Mouse (Mus musculus) ovary, postnatal 10 days (tissue): ENCODE data around the gene Gorasp1.

ENCODE experiments used
- DNase-seq: peaks from one replicate; pipeline ENCODE4 v3.0.0; 2022; ENCODE audit warnings: low spot score

Gorasp1 gene

GRCm38 (mm10) chr9:119925729-119926128, 11.6 kb downstream of the Gorasp1 start:
- DNase-seq: no peak

DNA sequence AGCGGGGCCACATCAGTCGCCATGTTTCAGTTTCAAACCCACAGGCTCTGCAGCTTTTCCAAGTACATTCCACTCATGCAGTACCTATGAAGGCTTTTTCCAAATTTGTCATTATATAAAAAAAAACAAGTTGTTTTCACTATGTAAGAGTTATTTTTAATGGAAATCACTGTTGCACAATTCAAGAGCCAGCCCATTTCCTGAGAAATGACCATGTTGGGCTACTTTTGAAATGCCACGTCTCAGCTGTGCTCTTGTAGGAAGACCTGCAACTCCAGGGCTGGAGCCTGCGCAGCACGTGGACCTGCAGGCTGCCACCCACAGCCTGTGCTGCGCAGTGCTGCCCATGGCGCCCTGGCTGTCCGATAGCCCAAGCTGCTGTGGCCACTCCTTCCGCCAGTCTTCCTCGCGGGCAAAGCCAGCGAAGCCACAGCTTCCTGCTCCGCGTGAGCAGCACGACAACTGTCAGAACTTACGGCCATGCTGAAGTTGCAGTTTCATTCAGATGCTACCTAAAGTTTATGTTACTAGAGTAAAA, 12.2 kb downstream of the Gorasp1 start:
- DNase-seq: no peak

DNA sequence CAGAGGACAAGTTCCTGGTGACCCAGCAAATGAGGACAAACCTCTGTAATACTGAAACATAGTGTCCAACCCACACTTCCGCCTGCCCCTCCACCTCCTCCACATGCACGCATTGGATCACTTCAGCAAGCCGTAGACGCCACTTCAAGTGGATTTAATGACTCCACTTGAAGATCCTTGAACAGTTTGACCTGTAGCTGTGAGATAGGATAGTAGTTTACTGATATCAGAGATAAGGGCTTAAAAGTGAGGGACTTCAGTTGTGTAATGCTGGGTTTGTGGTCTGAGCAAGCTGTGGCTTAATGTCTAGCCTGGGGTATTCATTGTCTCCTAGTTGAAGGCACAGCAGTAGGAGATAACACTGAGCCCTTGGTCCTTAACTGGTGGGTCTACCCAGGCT, 13.9 kb downstream of the Gorasp1 start:
- DNase-seq: no peak

DNA sequence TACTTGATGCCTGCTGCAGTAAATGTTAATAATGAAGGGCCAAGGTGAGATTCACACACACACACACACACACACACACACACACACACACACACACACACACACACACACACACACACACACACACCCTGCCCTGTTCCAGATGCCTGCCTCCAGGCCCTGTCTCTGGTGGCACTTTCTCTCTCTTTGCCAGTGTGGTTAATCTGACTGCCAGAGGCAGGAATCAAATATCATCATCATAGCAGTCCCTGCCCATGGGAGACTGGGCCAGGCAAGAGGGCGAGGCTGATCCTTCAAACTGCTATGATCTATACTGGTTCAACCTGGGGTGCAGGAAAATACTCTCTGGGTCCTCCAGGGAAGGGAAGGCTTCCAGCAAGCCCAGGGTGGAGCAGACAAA, 17.5 kb downstream of the Gorasp1 start:
- DNase-seq: no peak

- no peak for DNase-seq
Observed at GRCm38 (mm10) chr9:119913087-119913838, 24.1 kb downstream of the Gorasp1 start.

DNA sequence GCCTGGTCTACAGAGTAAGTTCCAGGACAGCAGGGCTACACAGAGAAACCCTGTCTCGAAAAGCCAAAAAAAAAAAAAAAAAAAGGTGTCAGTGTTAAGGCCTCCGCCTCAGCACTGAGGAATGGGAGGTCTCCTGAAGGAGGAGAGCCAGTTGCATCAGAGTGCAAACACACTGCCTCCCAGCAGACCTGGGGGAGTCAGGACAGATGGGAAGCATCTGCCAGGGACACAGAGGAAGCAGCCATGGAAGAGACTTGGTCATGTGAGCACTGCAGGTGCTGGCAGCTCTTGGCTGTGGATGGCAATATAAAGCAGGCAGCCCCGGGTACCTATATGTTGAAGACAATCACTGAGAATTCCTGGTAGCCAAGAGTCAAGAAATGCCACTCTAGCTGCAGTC, 27.4 kb downstream of the Gorasp1 start:
- DNase-seq: no peak

GRCm38 (mm10) chr9:119908708-119909107, 28.7 kb downstream of the Gorasp1 start:
- DNase-seq: no peak

DNA sequence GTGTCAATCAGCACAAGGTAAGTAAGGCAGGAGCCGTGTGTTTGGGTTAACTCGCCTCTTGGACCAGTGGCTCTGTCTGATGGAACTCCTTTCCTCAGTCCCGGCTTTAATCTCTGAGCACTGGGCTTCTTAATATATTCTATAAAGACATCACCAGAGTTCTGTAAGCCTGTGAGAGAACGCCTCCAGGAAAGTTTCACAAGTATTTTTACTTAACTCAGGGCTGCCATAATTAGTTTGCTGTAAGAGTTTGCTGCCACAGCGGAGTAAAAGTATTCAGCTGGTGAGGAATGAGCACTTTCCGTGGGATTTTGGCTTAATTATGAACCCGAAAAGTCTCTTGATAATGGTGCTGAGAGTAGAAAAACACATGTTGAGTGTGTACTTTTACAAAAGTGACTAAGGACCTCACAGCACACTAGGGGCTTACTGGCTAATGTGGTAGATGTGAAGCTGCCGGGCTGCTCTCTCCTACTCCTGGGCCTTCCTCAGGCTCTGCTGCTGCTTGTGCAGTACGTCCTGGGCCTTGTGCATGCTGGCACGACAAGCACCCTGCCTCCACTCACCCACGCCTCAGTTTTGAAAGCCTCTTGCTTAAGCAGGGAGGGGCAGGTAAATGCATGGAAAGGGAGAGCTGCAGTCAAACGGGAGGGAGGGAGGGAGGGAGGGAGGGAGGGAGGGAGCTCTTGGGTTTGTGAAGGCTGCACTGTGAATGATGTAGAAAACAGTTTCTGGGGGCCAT, 34.8 kb downstream of the Gorasp1 start:
- no peak for DNase-seq

GRCm38 (mm10) chr9:119899446-119899845, 37.9 kb downstream of the Gorasp1 start:
- no peak for DNase-seq

GRCm38 (mm10) chr9:119895040-119895721, 42.2 kb downstream of the Gorasp1 start:
- DNase-seq: no peak

DNA sequence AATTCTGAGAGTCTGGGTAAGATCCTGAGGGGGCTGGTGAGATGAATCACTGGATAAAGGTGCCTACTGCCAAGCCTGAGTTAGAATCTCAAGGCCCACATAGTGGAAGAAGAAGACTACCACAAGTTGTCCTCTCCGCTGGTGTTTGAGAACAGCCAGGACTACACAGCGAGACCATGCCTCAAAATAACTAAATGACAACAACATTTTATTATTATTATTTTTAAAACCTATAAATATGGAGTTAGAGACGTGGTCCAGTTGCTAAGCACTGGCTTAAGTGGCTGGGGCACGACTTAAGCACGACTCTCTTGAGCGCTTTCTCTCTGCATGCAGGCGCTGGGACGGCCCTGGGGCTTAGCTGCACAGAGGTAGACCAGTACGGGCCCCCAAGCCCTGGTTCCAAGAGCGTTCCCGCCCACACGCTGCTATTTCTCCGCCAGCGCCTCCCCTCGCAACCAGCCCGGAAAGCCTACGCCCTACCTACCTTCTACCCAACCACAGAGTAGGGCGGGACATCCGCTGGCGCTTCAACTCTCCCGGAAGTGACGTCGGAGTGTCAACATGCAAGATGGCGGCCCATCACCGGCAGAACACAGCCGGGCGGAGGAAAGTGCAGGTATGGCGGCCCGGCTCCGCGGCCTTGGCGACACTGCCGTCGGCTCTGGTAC, 42.9 kb downstream of the Gorasp1 start, which contains the start of gene Wdr48:
TSS of gene Wdr48 (plus strand) at position 540 of the 671 bp plus-strand sequence.
- DNase-seq: peak; percentile 89

DNA sequence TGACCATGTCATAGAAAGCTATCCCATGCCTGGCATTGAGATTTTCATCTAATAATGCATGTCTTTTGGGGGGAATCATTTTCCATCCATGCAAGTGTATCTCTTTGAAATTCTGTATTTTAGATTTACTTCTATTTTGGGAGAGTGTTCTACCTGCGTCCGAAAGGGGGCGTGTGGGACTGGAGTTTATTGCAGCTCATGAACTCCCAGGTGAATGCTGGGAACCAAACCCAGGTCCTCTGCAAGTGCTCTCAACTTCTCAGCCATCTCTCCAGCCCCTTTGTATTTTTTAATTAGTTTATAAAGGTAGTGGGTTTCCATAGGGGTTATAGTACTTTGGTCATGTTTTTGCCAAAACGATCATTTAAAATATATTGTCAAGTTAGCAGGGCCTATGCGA, 43.5 kb downstream of the Gorasp1 start:
- DNase-seq: no peak

GRCm38 (mm10) chr9:119890692-119891091, 46.7 kb downstream of the Gorasp1 start:
- no peak for DNase-seq

DNA sequence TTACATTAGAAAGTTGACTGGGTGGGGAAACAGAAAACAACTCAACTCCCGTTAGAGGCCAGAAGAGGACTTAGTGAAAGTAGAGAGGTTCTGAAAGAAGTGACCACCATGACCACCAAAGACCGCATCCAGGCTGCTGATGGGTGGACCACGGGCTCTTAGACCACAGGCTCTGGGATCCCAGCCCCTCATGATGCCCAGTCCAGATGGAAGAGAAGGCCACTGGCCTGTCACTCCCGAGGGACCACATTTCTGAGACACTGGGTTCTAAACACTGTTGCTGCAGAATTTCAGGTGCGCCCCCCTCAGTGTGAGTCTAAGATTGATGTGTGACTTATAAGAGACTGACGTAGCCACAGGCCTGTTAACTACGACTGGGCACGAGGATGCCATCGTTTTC, 47.9 kb downstream of the Gorasp1 start:
- no peak for DNase-seq

DNA sequence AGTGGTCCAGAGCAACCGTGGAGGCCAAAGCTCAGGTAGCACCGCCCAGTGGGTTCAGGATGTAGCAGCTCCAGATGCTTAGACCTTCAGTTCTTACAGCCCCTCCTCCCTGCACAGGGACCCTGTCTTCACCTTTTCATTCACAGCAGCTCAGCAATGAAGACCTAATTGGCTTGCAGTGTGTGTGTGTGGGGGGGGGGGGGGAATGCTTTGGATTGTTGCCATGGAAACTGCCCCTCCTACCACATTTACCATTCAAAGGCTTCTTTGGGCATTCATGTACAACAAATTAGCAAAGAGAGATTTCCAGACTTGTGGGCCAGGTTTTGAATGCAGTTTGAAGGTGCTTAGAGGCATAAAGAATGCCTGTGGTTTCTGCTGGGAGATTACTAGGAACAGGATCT, 48.5 kb downstream of the Gorasp1 start:
- no peak for DNase-seq

- DNase-seq: no peak
Observed at GRCm38 (mm10) chr9:119887144-119887901, 50.0 kb downstream of the Gorasp1 start.
